8 mouse cellular contexts compared by ENCODE assay signal in the genomic region with DNA sequence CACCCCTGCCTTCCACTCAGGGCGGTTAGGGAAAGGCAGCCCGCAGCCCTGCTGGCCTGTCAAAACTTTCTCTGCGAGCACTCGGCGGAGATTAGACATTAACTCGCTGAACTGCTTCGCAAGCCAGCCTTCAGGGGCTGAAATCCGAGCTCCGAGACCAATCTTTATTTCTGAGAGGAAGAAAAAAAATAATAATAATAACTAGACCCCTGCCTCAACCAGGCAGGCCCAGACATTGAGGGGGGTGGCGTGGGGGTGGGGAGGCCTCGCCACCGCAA. TPM values are rescaled to one million over a fixed set of nuclear protein-coding genes. Genes with fewer than 3 reads are reported as not detected.
DNase-seq lines count a peak whose midpoint lies in the region; ATAC-seq lines count a peak whose summit lies in the region.

No protein-coding gene starts in this region.

- no peaks in the 10 kb centered on the region for H3K9me3 ChIP-seq in heart, embryonic 15.5 days (replicated peaks)
- H3K9me3 ChIP-seq in limb, embryonic 13.5 days, result no peaks in the 10 kb centered on the region
- H3K9me3 ChIP-seq in midbrain, embryonic 16.5 days (replicated peaks; ENCODE audit: control insufficient read depth, low read length, poor library complexity, severe bottlenecking), result no peaks in the 10 kb centered on the region

- H3K27ac ChIP-seq in heart, embryonic 15.5 days, result peak overlapping the region; percentile 98
- H3K27ac ChIP-seq in limb, embryonic 13.5 days, result peak overlapping the region; percentile 98
- peak overlapping the region; percentile 96 for H3K27ac ChIP-seq in midbrain, embryonic 16.5 days (ENCODE audit: low read length)

- ATAC-seq in heart, embryonic 15.5 days (replicated peaks; ENCODE audit: insufficient number of reproducible peaks, insufficient read depth, low FRiP score, low read depth), result no peak
- ATAC-seq in limb, embryonic 13.5 days (ENCODE audit: low FRiP score, low read depth), result no peak; the same call in 1 of the 2 replicates
- ATAC-seq in midbrain, embryonic 16.5 days, result peak; percentile 27; the same call in 1 of the 2 replicates

- peak overlapping the region; percentile 88 for H3K9ac ChIP-seq in heart, embryonic 15.5 days
- H3K9ac ChIP-seq in limb, embryonic 13.5 days, result peak overlapping the region; percentile 99
- peak overlapping the region; percentile 94 for H3K9ac ChIP-seq in midbrain, embryonic 16.5 days (ENCODE audit: low read depth, low read length)

- H3K4me3 ChIP-seq in heart, embryonic 15.5 days, result peak overlapping the region; percentile 88
- peak overlapping the region; percentile 93 for H3K4me3 ChIP-seq in limb, embryonic 13.5 days
- peak overlapping the region; percentile 75 for H3K4me3 ChIP-seq in midbrain, embryonic 16.5 days (ENCODE audit: low read depth, low read length)

- H3K4me2 ChIP-seq in heart, embryonic 15.5 days, result peak overlapping the region; percentile 91
- peak overlapping the region; percentile 88 for H3K4me2 ChIP-seq in limb, embryonic 13.5 days (replicated peaks)
- peak overlapping the region; percentile 83 for H3K4me2 ChIP-seq in midbrain, embryonic 16.5 days (ENCODE audit: low read length)

- H3K4me1 ChIP-seq in heart, embryonic 15.5 days (replicated peaks), result peaks cover 44% of the 10 kb centered on the region
- H3K4me1 ChIP-seq in limb, embryonic 13.5 days, result peaks cover 46% of the 10 kb centered on the region
- H3K4me1 ChIP-seq in midbrain, embryonic 16.5 days (ENCODE audit: control insufficient read depth, insufficient read depth, low read length), result peaks cover 62% of the 10 kb centered on the region

- WGBS in heart, embryonic 15.5 days, result under 1% methylated on average over 12 of the region's 12 CpGs
- WGBS in limb, embryonic 13.5 days, result under 1% methylated on average over 12 of the region's 12 CpGs
- WGBS in midbrain, embryonic 16.5 days, result under 1% methylated on average over 12 of the region's 12 CpGs

- no peaks in the 10 kb centered on the region for H3K27me3 ChIP-seq in heart, embryonic 15.5 days
- H3K27me3 ChIP-seq in limb, embryonic 13.5 days, result no peaks in the 10 kb centered on the region
- H3K27me3 ChIP-seq in midbrain, embryonic 16.5 days (ENCODE audit: control insufficient read depth, insufficient read depth, low read depth, low read length), result no peaks in the 10 kb centered on the region

- DNase-seq in gastrocnemius, postnatal 10 days, result peak; percentile 26
- no peak for DNase-seq in gastrocnemius, adult 8-10 months (ENCODE audit: low spot score in 2 of 2)
- DNase-seq in R1 (ENCODE audit: low read depth, low spot score), result peak; percentile 48
- no peak for DNase-seq in right cerebral cortex, postnatal 36 days (ENCODE audit: low spot score in 2 of 2)
- no peak for DNase-seq in thymus, postnatal 25 days

- no peaks in the 10 kb centered on the region for H3K36me3 ChIP-seq in heart, embryonic 15.5 days
- H3K36me3 ChIP-seq in limb, embryonic 13.5 days, result no peaks in the 10 kb centered on the region
- H3K36me3 ChIP-seq in midbrain, embryonic 16.5 days (ENCODE audit: control insufficient read depth, insufficient read depth, low read length), result no peaks in the 10 kb centered on the region

RNA-seq across cellular contexts. Expression of a gene that starts 20.5 kb away (rescaled TPM):
- 100 to 1,000 TPM; 108 to 144 TPM for total RNA-seq in gastrocnemius, postnatal 10 days (2021)
- 10 to 100 TPM; 49.5 to 63.7 (median 57.9) TPM for total RNA-seq in gastrocnemius, adult 8-10 months (2022)
- polyA plus RNA-seq in heart, embryonic 15.5 days (2015; fragmentation: Nextera tagmentation; extraction: Ambion mirVana), result 51.0 and 51.1 TPM in 2 replicates
- polyA plus RNA-seq in limb, embryonic 13.5 days (2015; fragmentation: Nextera tagmentation; extraction: Ambion mirVana), result 47.5 and 48.0 TPM in 2 replicates
- 75.7 and 78.7 TPM in 2 replicates for polyA plus RNA-seq in midbrain, embryonic 16.5 days (2015; fragmentation: Nextera tagmentation; extraction: Ambion mirVana)

RNA-seq across cellular contexts. Expression of a gene that starts 54.4 kb away (rescaled TPM):
- total RNA-seq in gastrocnemius, postnatal 10 days (2021), result 100 to 1,000 TPM; 227 to 266 TPM
- total RNA-seq in gastrocnemius, adult 8-10 months (2022), result 100 to 1,000 TPM; 230 to 275 (median 261) TPM
- polyA plus RNA-seq in heart, embryonic 15.5 days (2015; fragmentation: Nextera tagmentation; extraction: Ambion mirVana), result 423 and 551 TPM in 2 replicates
- 321 TPM in 2 replicates for polyA plus RNA-seq in limb, embryonic 13.5 days (2015; fragmentation: Nextera tagmentation; extraction: Ambion mirVana)
- polyA plus RNA-seq in midbrain, embryonic 16.5 days (2015; fragmentation: Nextera tagmentation; extraction: Ambion mirVana), result 403 and 425 TPM in 2 replicates

Comparison
In these comparisons a context has a peak if more than half of its experiments do, and no peak if none do; other contexts are left out.
1. DNase-seq: peak in gastrocnemius, postnatal 10 days (single experiment) and R1 (single experiment); none in gastrocnemius, adult 8-10 months (0 of 2), right cerebral cortex, postnatal 36 days (0 of 2) and thymus, postnatal 25 days (single experiment).
2. Peak in every context shown above with its lines, with median percentiles within 50 percentile points of each other: H3K27ac ChIP-seq, H3K4me2 ChIP-seq, H3K4me3 ChIP-seq and H3K9ac ChIP-seq.